Mouse (Mus musculus): ENCODE data around the gene Ghrl.
"Not testable (repeated sequence)": the region's sequence is repeated elsewhere in the genome, so short reads cannot be mapped to it uniquely, and the experiment has no call there.

- not testable (repeated sequence) for TF ChIP-seq CTCF (IDR thresholded peaks at IDR 0.05; ENCODE audit: insufficient read depth, low read length); POLR2A (IDR thresholded peaks at IDR 0.05; ENCODE audit: borderline replicate concordance, extremely low read depth, low read depth, low read length)
Measured at GRCm38 (mm10) chr6:113713389-113713788, 6.3 kb downstream of the Ghrl start.

All from lung, adult 2 months (tissue).